Mouse (Mus musculus) olfactory bulb, adult 2 months (tissue): ENCODE results near the gene Churc1.

Source experiments
- CTCF ChIP-seq: fragments of 200-500 bp; IDR thresholded peaks from 2 replicates; pipeline ENCODE4 v1.5.1; 2012; ENCODE audit warnings: low read depth, mild to moderate bottlenecking, low read length, moderate library complexity; ENCODE audit not compliant: insufficient read depth
- POLR2A ChIP-seq: fragments of 200-500 bp; IDR thresholded peaks from 2 replicates; pipeline ENCODE4 v1.6.1; 2012; ENCODE audit warnings: mild to moderate bottlenecking, low read depth, low read length, moderate library complexity; ENCODE audit not compliant: insufficient read depth

GRCm38 (mm10) chr12:76796938-76797539 lies 31.7 kb downstream of the Churc1 start:
- TF ChIP-seq CTCF (no peak), POLR2A (no peak)
